Mouse (Mus musculus) kidney, postnatal 0 days (tissue): ENCODE results near the gene Pheta1. TPM values are rescaled to one million over a fixed set of nuclear protein-coding genes. Genes with fewer than 3 reads are reported as not detected.
A peak's percentile ranks its signal among the peaks of the same experiment; 100 is the strongest.

Experiments
- ATAC-seq: fragments of 200-750 bp; cut with Nextera tagmentation; replicated peaks from 2 replicates; pipeline ENCODE4 v1.8.0; 2017; ENCODE audit warnings: low read depth, moderate number of reproducible peaks, moderate TSS enrichment, moderate library complexity; ENCODE audit not compliant: low FRiP score
- DNase-seq: peaks from one replicate; pipeline ENCODE4 v3.0.0-alpha.2; 2016; ENCODE audit warnings: low spot score
- H3K27ac ChIP-seq: fragments of 300-500 bp; sonication (generic); 2 replicates; pipeline ENCODE4 v1.5.1; 2014; ENCODE audit warnings: mild to moderate bottlenecking
- H3K27me3 ChIP-seq: fragments of 300-500 bp; sonication (generic); 2 replicates; pipeline ENCODE4 v1.6.1; 2014; ENCODE audit warnings: low read length, mixed read lengths; ENCODE audit not compliant: insufficient read depth
- H3K36me3 ChIP-seq: fragments of 300-500 bp; sonication (generic); 2 replicates; pipeline ENCODE4 v1.6.1; 2014; ENCODE audit warnings: low read length, mixed read lengths; ENCODE audit not compliant: insufficient read depth
- H3K4me1 ChIP-seq: fragments of 300-500 bp; sonication (generic); replicated peaks from 2 replicates; pipeline ENCODE4 v1.6.1; 2014; ENCODE audit warnings: antibody characterized with exemption, low read length, mixed read lengths; ENCODE audit not compliant: insufficient read depth
- H3K4me2 ChIP-seq: fragments of 300-500 bp; sonication (generic); 2 replicates; pipeline ENCODE4 v1.6.1; 2014; ENCODE audit warnings: mild to moderate bottlenecking, low read length, moderate library complexity, mixed read lengths
- H3K4me3 ChIP-seq: fragments of 300-500 bp; sonication (generic); replicated peaks from 2 replicates; pipeline ENCODE4 v1.5.1; 2014; ENCODE audit warnings: low read depth, low read length
- H3K9ac ChIP-seq: fragments of 300-500 bp; sonication (generic); 2 replicates; pipeline ENCODE4 v1.6.1; 2014; ENCODE audit warnings: low read depth, low read length
- H3K9me3 ChIP-seq: fragments of 300-500 bp; sonication (generic); replicated peaks from 2 replicates; pipeline ENCODE4 v1.6.1; 2016; ENCODE audit warnings: low read length, inconsistent platforms, mixed read lengths
- CTCF ChIP-seq: IDR thresholded peaks from 2 replicates; pipeline ENCODE4 v1.5.1; 2016; ENCODE audit warnings: antibody characterized with exemption, low read depth, mild to moderate bottlenecking, moderate library complexity
- whole genome bisulfite sequencing: fragments of 180-500 bp; shearing (Covaris S2); extraction: QIAGEN DNeasy Blood & Tissue Kit; methylation state at CpG from one replicate; pipeline ENCODE4 v1.1.7; 2014; 5-methylcytosine and 5-hydroxymethylcytosine counted together
- polyA plus RNA-seq: library from polyadenylated mRNA; unstranded; fragments of >200 nt; fragmentation: Nextera tagmentation; extraction: Ambion mirVana; gene quantifications from 2 replicates; pipeline ENCODE4 v1.2.1, GENCODE M21; 2015

Pheta1 gene
- polyA plus RNA-seq, 1 experiment from 2014 or later, result 25.7 TPM

DNA sequence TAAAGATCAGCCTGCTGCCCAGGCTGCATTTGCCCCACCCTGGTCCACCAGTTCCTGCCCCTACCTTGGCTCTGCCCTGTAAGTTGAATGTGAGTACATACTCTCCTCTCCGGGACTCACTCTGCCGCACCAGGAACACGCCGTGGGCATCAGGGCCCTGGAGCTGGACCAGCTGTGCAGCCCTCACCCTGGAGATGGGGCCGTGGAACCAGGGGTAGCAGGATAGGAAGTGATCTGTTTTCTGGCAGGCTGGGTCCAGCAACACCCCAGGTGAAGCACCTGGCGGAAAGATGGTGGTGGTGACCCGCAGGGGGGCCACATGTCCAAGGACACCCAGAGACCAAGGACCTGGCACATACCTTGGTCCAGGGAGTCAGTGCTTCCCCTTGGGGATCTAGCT is 30.4 kb upstream of the Pheta1 start:
- H3K27me3 ChIP-seq, result no peaks in the 10 kb centered on the region
- H3K36me3 ChIP-seq, result peaks cover 52% of the 10 kb centered on the region
- no peak for DNase-seq
- no peak overlapping the region for H3K4me2 ChIP-seq
- ATAC-seq, result no peak
- 96% methylated on average over 7 of the region's 7 CpGs for WGBS
- H3K4me3 ChIP-seq, result no peak overlapping the region
- no peaks in the 10 kb centered on the region for H3K9me3 ChIP-seq
- no peaks in the 10 kb centered on the region for H3K4me1 ChIP-seq
- TF ChIP-seq CTCF, result no peak
- no peak overlapping the region for H3K27ac ChIP-seq
- H3K9ac ChIP-seq, result no peak overlapping the region

DNA sequence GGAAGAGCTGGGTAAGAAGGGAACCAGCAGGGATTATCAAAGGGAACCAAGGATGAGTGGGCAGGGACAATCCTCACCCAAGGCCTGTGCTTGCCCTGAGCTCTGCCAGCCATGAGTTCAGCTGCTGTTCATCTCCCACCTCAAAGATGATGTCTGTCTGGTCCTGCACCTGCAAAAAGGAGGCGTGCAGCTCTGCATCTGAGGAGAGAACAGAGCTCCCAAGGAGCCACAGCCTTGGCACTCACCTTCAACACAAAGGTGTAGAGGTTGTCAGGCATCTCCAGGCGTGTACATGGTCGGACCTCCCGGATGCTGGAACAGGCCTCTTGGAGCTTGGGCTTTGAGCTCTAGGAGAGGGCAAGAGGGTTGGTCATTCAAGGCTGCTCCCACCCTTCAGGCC is 29.9 kb upstream of the Pheta1 start:
- no peak overlapping the region for H3K9ac ChIP-seq
- no peak for DNase-seq
- ATAC-seq, result no peak
- no peak overlapping the region for H3K4me3 ChIP-seq
- no peak for TF ChIP-seq CTCF
- H3K36me3 ChIP-seq, result peaks cover 48% of the 10 kb centered on the region
- WGBS, result 96% methylated on average over 4 of the region's 4 CpGs
- H3K4me1 ChIP-seq, result no peaks in the 10 kb centered on the region
- H3K4me2 ChIP-seq, result no peak overlapping the region
- H3K9me3 ChIP-seq, result no peaks in the 10 kb centered on the region
- H3K27me3 ChIP-seq, result no peaks in the 10 kb centered on the region
- no peak overlapping the region for H3K27ac ChIP-seq

DNA sequence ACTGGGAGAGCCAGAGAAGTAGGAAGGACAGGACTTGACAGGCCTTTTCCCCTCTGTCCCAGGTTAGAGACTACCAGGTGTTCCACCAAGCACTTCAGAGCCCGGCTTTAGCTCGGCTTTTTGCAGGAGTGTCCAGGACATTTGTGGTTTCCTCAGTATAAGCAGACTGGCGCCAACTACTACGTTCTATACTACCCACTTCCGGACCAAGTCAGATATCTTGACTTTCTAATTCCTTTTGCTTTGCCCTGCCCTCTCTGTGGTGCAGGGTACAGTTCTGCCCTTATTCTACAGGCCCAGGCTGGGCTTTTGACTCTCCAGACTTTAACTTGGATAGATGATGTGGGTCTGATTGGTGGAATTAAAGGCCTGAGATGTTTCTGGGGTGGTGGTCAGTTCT is 29.2 kb upstream of the Pheta1 start:
- Histone ChIP-seq H3K4me1 (no peaks in the 10 kb centered on the region), H3K4me2 (no peak overlapping the region), H3K9me3 (no peaks in the 10 kb centered on the region), H3K27ac (0 out of 2 replicates have a peak overlapping the region, but pooled peaks have one; percentile 13), H3K4me3 (no peak overlapping the region), H3K36me3 (peaks cover 43% of the 10 kb centered on the region), H3K9ac (no peak overlapping the region), H3K27me3 (no peaks in the 10 kb centered on the region)
- DNase-seq (no peak), ATAC-seq (no peak)
- no peak for TF ChIP-seq CTCF
- WGBS, result 92% methylated on average over 5 of the region's 5 CpGs

DNA sequence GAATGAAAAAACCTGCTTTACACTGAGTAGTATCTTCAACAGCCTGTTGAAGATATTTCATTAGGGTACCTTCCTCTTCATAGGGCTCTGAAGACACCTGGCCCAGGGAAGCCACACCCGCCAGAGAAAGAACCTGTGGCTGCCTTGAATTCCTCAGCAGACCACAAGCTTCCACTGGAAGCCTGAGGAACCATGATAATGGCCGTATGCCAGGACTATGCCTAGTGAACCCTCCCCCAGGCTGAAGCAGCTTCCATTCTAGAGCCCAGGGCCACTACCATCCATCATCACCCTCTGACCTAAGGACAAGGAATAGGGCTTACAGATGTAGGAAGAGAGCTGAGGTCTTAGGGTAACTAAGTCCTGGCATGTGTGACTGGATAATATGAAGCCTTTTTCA is 28.6 kb upstream of the Pheta1 start:
- no peak for DNase-seq
- Histone ChIP-seq H3K4me2 (no peak overlapping the region), H3K36me3 (peaks cover 45% of the 10 kb centered on the region), H3K4me3 (no peak overlapping the region), H3K9ac (no peak overlapping the region), H3K27me3 (no peaks in the 10 kb centered on the region), H3K9me3 (no peaks in the 10 kb centered on the region), H3K27ac (no peak overlapping the region), H3K4me1 (no peaks in the 10 kb centered on the region)
- ATAC-seq, result no peak
- 75% methylated on average over 2 of the region's 2 CpGs for WGBS
- TF ChIP-seq CTCF, result no peak

DNA sequence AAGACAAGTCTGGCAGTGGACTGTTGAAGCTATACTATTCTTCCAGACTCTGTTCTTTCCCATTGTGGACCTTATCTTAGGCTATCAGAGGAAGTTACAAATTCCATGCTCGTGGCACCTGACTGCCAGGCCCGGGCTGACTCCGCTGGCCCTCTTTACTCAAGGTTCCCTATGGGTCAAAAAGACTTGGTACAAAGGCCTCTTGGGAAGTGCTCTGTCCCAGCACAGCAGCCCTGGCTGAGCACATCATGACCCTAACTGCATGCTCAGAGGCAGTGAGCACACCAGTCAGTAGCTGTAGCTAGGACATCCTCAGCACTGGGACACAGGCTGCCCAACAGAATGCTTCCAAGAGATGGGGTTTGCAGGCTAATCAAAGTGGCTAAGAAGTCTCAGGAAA is 28.1 kb upstream of the Pheta1 start:
- no peak overlapping the region for H3K4me2 ChIP-seq
- peaks cover 47% of the 10 kb centered on the region for H3K36me3 ChIP-seq
- no peak for DNase-seq
- H3K9me3 ChIP-seq, result no peaks in the 10 kb centered on the region
- no peak overlapping the region for H3K9ac ChIP-seq
- no peaks in the 10 kb centered on the region for H3K27me3 ChIP-seq
- no peak for TF ChIP-seq CTCF
- no peak overlapping the region for H3K4me3 ChIP-seq
- WGBS, result 69% methylated on average over 3 of the region's 3 CpGs
- ATAC-seq, result no peak
- no peaks in the 10 kb centered on the region for H3K4me1 ChIP-seq
- no peak overlapping the region for H3K27ac ChIP-seq

DNA sequence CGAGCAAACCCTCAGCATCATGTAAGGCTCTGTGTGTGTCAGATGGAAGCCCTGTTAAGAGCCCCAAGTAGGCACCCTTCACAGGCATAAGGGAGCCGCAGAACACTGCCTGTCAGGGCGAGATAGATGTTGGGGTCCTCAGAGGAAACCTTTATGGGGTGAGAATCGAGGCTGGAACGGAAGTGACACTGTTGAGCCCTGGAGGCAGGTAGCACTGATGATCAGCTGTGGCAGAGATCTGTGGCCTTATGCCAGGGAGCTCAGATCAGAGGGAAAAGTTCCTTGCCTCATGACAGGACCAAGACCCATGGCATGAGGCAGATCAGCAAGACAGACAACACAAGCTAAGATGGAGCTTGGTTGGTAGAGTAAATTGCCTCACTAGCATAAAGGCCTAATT is 27.7 kb upstream of the Pheta1 start:
- Histone ChIP-seq H3K4me3 (no peak overlapping the region), H3K9me3 (no peaks in the 10 kb centered on the region), H3K27ac (no peak overlapping the region), H3K4me1 (no peaks in the 10 kb centered on the region), H3K36me3 (peaks cover 47% of the 10 kb centered on the region), H3K4me2 (no peak overlapping the region), H3K27me3 (no peaks in the 10 kb centered on the region), H3K9ac (no peak overlapping the region)
- no peak for DNase-seq
- TF ChIP-seq CTCF, result no peak
- WGBS, result 82% methylated on average over 5 of the region's 5 CpGs
- ATAC-seq, result no peak

DNA sequence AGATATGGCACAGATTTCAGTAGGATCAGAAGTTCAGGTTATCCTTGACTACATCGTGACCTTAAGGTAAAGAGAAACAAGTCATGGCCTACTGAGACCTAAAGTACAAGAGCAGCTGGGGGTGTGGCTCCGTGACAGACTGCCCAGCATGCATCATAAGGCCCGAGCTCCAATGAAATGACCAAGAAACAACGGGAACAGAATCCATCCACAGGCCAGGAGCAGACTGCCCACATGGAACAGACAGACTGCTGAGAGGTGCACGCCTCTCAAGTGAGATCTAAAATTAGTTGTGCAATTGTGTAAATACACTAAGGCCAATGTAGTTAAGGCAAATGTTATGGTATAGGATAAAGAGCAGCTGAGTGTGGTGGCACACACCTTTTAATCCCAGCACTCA is 27.2 kb upstream of the Pheta1 start:
- Histone ChIP-seq H3K4me1 (no peaks in the 10 kb centered on the region), H3K9me3 (no peaks in the 10 kb centered on the region), H3K4me2 (no peak overlapping the region), H3K36me3 (peaks cover 45% of the 10 kb centered on the region), H3K27me3 (no peaks in the 10 kb centered on the region), H3K27ac (no peak overlapping the region), H3K9ac (no peak overlapping the region), H3K4me3 (no peak overlapping the region)
- DNase-seq (no peak), ATAC-seq (no peak)
- no peak for TF ChIP-seq CTCF
- 67% methylated on average over 5 of the region's 5 CpGs for WGBS
